Mouse (Mus musculus) stomach, postnatal 0 days (tissue): Measurements from ENCODE around the gene Foxp1.

ENCODE experiments used
- CTCF ChIP-seq: IDR thresholded peaks from 2 replicates; pipeline ENCODE4 v1.5.1; 2016; ENCODE audit warnings: antibody characterized with exemption, low read depth, mild to moderate bottlenecking, moderate library complexity
- EP300 ChIP-seq: optimal IDR thresholded peaks from 2 replicates; pipeline ENCODE3; 2016; ENCODE audit warnings: antibody characterized with exemption

GRCm38 (mm10) chr6:99338174-99338573 lies 184.3 kb downstream of the Foxp1 start:
- TF ChIP-seq CTCF (no peak), EP300 (no peak)
